Mouse (Mus musculus) adrenal gland, postnatal 10 days (tissue): Measurements from ENCODE around the gene Ugt1a6a. TPM values are rescaled to one million over a fixed set of nuclear protein-coding genes. Genes with fewer than 3 reads are reported as not detected.

ENCODE experiments used
- DNase-seq: peaks from one replicate; pipeline ENCODE4 v3.0.0; 2021; ENCODE audit warnings: mixed read lengths
- total RNA-seq, 2 experiments: library from RNA; stranded (reverse); gene quantifications; 2 replicates each; pipeline ENCODE4 v1.2.3; 2021

Ugt1a6a gene
- total RNA-seq, 2 experiments from 2014 or later: 9.1 to 14.0 TPM

- no peak for DNase-seq
Measured at GRCm38 (mm10) chr1:88250023-88250422, 115.4 kb downstream of the Ugt1a6a start.

DNA sequence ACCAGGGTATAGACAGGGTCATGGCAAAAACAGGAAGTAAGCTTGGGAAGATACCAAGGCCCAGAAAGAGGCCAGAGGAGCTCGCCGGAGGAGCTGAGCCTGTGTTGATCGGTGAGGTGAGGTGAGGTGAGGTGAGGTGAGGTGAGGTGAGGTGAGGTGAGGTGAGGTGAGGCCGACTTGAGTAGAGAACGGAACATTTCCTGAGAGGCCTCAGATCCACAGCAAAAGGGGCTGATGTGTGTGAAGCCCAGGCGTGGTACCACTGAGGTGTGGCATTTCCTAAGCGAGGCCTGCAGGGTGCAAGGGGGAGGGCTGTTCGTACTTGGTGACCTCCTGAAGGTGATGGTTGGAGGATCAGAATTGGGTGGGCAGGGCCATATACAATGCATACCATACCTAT is 118.5 kb downstream of the Ugt1a6a start:
- DNase-seq: no peak

DNA sequence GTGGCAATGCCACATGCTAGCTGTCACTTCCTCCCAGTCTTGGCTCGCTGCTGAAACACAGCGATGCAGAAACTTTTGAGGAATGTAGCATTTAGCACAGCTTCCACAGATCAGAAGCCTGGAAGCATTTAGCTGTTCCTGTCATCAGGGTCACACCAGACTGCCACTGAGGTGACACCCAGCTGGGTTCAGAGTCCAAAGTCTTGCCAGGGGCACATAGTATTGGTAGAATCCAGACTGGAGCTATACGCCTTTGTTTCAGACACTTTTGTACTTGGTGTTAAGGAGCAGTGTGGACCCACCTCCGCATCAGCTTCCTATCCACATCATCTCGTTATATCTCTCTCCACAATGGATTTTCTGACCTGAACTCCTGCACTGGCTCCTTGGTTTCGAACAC is 118.9 kb downstream of the Ugt1a6a start:
- DNase-seq: no peak

DNA sequence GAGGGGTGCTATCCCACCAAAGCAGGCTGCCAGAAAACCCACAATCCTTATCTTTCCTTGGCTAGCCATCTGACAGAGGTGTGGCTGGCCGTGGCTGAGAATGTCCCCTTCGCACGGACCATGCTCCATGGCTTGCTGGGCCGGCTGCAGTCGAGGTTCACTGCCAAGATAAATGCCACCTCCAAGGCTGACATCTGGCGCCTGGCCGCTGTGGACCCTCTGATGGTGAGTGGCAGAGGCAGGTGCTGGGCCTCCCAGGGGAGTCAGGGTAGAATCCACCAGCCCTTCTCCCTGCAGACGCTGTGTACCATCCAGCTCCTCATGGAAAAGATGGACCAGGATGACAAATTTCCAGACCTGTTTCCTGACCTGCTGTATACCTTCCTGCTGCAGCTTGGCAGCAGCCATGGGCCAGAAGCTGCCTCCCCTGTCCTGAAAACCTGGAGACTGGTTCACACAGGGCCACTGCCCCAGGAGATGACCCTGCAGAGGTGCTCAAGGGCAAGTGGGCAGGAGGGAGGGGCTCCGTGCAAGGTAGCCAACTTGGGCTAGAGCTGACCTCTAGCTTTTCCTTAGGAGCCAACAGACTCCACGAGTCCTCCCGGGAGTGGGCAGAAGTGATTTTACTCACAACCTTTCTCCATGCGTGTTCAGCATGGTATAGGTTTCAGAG is 120.3 kb downstream of the Ugt1a6a start:
- no peak for DNase-seq

DNA sequence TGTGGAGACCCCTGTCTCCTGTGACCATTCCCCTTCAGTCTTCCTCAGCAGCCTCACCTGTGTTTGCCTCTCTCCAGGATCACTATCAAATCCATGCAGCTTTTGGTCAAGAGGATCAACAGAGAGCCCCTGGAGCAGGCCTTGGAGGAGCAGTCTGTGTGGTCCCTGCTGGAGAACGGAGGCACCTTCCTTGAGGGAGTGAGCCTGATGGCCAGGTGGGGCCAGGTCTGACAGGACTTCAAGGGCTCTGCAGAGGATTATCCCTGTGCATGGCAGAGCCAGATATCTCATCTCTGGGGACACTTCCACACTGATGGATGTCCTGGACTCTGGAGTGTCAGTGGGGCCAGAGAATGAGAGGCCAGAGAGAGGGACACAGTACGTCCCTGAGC is 120.9 kb downstream of the Ugt1a6a start:
- DNase-seq: no peak

GRCm38 (mm10) chr1:88255989-88256754 is 121.6 kb downstream of the Ugt1a6a start:
- DNase-seq: peak; percentile 36

DNA sequence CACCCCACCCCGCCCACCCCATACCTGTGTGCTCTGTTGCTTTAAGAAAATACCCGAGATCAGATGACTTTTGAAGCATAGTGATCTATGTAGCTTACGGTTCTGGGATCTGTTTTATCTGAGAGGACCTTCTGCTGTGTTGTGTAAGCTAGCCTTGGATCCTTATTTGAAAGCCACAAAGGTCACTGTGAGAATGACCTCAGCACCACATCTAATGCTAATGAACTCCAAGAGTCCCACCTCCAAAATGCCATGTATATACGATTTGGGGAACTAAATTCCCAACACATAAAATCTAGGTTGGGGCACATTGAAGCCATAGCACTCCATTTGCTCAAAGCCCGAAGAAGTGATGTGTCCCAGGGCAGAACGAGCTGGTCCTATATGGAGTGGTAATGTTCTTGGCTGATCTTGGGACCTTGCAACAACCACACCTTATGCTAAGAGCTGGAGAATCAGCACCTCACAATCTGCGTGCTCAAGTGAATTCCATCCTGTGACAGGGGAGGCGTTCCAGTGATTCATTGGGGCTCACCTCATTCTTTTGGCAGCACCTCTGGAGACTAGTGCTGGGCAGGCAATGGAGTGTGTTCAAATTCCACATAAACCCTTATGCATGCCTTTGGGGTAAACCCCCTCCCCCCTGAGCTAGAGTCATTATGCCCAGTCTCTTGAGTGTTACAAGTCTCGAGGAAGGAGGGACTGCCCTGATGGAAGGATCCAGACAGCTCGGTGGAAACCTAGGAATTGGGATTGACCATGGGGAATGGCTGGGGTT is 122.5 kb downstream of the Ugt1a6a start:
- DNase-seq: no peak

GRCm38 (mm10) chr1:88257681-88258080 is 123.1 kb downstream of the Ugt1a6a start:
- no peak for DNase-seq

- DNase-seq: no peak
Measured at GRCm38 (mm10) chr1:88258361-88258760, 123.8 kb downstream of the Ugt1a6a start.

DNA sequence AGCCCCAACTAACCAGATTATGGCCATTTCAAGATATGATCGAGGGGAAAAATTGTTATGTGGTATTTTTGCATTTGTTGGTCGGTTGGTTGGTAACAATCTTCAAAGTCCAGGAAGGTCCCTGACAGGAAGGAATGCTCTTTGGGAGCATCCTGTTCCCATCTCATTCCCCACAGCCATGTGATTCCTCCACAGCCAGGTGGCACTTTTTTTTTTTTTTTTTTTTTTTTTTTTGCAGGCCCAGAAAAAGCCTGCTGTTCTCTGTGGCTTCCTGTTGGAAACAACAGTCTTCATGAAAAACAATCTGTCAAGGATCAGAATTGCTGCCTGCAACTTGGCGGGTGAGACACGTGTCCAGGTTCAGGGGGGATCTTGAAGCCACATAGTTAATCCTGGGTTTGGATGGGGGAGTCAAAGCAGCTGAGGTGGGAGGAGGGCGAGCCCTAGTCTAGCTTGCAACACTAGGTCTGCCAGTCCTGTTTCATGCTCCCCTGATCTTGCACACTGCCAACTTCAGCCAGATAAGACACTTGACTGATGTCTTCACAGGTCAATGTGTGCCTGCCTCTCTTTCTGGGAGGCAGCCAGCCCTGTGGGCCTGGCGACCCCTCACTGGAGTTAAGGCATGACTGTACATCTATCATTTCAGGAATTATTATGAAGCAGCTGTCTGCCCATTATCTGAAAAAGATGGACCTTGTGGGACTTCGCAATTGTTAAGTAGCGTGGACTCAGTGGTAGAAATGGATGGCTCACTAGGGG is 124.5 kb downstream of the Ugt1a6a start:
- peak; percentile 60 for DNase-seq

DNA sequence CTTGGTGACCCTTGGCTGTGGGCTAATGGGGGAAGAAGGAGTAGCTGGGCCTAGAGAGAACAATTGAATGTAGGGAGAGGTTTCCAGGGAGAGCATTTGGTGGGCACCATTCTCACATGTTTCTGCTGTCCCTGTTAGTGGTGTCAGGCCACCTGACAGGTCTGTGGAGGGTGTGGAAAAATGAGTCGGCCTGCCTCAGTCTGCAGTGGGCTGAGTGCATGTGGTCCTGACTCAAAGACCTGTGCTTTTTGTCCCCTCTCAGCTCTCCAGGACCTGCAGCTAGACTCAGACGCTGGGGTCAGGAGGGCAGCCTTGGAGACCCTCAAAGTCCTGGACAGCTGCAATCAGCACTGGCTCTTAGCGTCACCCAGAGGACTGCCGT is 125.0 kb downstream of the Ugt1a6a start:
- no peak for DNase-seq

- DNase-seq: peak; percentile 80
Measured at GRCm38 (mm10) chr1:88260114-88260513, 125.5 kb downstream of the Ugt1a6a start.

DNA sequence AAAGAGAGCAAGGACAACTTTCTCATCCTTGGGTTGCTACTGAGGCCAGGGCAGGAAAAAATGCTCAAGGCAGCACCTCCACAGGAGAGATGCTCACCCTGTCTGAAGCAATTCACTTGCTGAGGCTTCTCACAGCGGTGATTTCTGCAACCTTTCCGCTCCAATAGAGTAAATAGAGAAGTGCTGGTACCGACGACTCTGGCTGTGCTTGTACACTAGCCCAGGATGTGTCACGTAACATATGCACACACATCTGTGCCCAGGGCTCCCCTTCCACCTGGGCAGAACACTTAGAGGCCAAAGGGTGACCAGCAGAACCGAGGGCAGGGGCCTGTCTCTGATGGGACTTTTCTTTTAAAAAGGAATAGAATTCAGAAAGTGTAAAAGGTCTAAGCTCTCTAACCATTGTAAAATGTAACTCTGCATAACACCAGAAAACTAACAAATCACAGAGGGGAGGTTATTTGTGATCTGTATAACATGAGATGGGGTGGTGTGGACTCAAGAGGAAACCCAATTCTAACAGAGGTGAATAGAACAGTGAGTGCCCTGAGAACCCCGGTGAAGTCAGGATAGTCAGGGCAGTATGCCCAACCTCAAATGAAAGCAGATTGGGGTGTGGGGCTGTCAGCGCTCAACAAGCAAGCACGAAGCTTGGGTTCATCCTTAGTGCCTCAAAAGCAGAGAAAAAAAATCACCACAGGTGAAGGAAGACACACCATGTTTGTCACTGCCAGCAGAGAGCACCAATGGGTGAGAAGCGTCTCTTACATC is 126.2 kb downstream of the Ugt1a6a start:
- no peak for DNase-seq

DNA sequence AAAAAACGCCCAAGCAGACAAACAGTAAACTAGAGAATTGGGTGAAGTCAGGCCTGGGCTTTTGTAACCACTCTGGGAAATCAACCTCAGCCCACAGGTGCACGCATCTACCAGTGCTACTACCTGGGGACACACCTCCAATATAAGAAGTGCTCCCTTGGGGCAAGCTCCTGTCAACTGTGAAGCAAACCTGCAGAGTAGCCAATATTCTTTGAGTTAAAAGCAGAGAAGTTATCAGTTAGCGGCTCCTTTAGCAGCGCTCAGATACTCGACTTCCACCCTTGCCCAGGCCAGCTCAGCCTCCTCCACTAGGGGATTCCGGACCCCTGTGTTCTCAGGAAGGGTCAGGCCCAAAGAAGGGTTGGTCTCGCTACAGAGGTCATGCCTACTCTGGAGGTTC is 127.1 kb downstream of the Ugt1a6a start:
- no peak for DNase-seq

GRCm38 (mm10) chr1:88262255-88262654 is 127.6 kb downstream of the Ugt1a6a start:
- peak; percentile 90 for DNase-seq

DNA sequence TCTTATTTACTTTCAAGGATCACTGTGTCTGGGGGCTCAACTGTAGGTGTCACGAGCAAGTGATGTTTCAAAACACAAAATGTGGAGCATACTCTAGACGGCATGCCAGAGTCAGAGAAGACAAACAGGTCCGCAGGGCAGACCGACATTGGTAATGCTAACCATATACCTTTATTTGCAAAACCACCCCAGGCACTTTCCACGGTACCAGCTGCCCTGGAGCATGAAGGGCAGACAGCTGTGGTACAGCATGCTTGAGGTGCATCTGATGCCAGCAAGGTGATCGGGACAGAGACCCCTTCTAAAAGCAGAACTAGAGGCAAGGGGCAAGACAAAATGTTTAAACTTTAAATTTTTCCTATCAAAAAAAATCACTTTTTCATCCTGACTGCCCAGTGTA is 128.4 kb downstream of the Ugt1a6a start:
- no peak for DNase-seq

GRCm38 (mm10) chr1:88263778-88264177 is 129.2 kb downstream of the Ugt1a6a start:
- no peak for DNase-seq

- DNase-seq: no peak
Measured at GRCm38 (mm10) chr1:88264237-88264868, 129.7 kb downstream of the Ugt1a6a start.

DNA sequence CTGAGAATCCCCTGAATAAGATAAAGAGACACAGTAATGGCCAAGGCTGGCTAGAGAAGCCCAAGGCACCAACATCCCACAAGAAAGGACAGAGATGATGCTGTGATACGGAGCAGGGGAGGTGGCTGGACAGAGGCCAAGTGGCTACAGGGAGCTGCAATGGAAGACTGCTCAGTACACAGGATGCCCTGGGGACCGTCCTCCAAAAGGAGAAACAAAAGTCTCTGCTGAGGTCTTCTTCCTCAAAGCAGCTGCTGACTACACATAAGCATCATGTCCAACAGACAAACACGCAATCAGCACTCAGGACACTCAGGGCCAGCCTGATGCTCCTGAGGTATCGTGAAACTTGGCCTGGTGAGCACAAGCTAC is 130.2 kb downstream of the Ugt1a6a start:
- peak; percentile 75 for DNase-seq

DNA sequence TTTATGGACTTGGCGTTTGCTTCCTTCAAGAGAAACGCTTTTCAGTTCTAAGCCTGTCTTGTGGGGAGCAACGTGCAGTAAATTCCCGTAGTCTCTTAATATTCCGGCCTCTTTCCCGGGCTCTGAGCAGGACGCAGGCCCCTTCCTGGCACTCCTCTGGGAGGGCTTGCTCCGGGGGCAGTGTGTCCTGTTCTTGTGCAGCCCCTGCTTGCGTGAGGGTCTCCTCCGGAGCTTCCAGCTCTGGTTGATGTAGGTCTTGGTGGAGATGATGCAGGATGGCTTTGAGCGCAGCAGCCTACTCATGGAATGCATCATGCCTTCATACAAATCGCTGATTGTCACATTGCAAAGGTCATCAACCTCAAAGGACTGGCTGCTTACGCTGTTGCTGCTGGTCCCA is 131.5 kb downstream of the Ugt1a6a start:
- DNase-seq: peak; percentile 15

DNA sequence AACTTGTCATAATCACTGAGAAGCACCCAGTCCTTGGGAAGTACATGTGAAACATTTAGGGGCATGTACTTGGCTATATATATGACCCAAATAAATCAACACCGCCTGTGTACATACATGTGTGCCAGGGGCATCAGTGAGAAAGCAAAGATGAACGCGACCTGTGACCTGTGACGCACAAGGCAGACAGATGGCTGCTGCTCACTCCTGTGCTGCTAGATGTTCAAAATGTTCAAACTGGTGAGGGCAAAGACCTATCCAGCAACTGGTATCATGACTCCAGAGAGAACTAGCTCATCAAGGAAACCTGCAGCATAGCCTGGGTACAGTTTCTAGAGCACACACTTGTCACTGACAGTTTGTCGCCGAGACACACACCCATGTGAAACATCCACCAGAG is 132.9 kb downstream of the Ugt1a6a start:
- DNase-seq: peak; percentile 12
